Mouse (Mus musculus) liver, embryonic 14.5 days (tissue): ENCODE measurements around the gene Cgnl1.

Source experiments
- CTCF ChIP-seq: IDR thresholded peaks from 2 replicates; pipeline ENCODE4 v1.5.1; 2016; ENCODE audit warnings: antibody characterized with exemption, low read depth, control low read depth
- EP300 ChIP-seq: IDR thresholded peaks from 2 replicates; pipeline ENCODE4 v1.6.1; 2016; ENCODE audit warnings: antibody characterized with exemption, low read depth

DNA sequence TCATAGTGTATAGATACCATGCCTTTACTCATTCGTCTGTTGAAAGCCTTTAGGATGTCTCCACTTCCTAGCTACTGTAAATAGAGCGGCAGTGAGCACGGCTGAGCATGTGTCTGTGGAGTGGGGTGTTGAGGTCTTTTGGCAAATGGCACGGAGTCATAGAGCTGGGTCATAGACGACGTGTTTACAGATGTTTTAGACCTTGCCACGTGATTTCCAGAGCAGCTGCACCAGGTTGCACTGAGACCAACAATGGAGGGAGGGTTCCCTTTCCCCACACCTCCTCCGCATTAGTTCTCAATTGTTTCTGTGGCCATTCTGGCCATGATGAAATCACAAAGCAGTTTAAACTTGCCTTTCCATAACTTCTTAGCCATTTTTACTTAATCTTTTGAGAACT is 84.9 kb downstream of the Cgnl1 start:
- TF ChIP-seq CTCF (no peak), EP300 (no peak)
